Mouse (Mus musculus): Measurements from ENCODE around the gene Eif4b. TPM values are rescaled to one million over a fixed set of nuclear protein-coding genes. Genes with fewer than 3 reads are reported as not detected.

Eif4b gene
- total RNA-seq (2021): 100 to 1,000 TPM; 179 to 184 TPM
- long read RNA-seq, experiment 1, transcript Eif4b-201 (15 exons, 3,854 nt): major isoform, 65 of 96 reads
- long read RNA-seq, experiment 1, partial matches to known transcripts: 25 of 96 reads
- long read RNA-seq, experiment 1, other reads (novel, unspliced or antisense): 6 of 96 reads
- long read RNA-seq, experiment 2, transcript Eif4b-201 (15 exons, 3,854 nt): major isoform, 55 of 84 reads
- long read RNA-seq, experiment 2, partial matches to known transcripts: 18 of 84 reads
- long read RNA-seq, experiment 2, other reads (novel, unspliced or antisense): 11 of 84 reads

- peak; percentile 98 to 99 for DNase-seq (ENCODE audit: low spot score in 2 of 2)
Observed at GRCm38 (mm10) chr15:102073559-102074069, at the start of gene Eif4b. TSS of gene Eif4b (plus strand) at chr15:102073773.

GRCm38 (mm10) chr15:102023888-102024287 is 49.7 kb upstream of the Eif4b start:
- no peak for DNase-seq (ENCODE audit: low spot score in 2 of 2)

GRCm38 (mm10) chr15:102025136-102025872 is 48.3 kb upstream of the Eif4b start:
- no peak for DNase-seq (ENCODE audit: low spot score in 2 of 2)

- no peak for DNase-seq (ENCODE audit: low spot score in 2 of 2)
Observed at GRCm38 (mm10) chr15:102026430-102026829, 47.1 kb upstream of the Eif4b start.

GRCm38 (mm10) chr15:102028040-102028439 is 45.5 kb upstream of the Eif4b start, which contains the start of gene Krt18:
TSS of gene Krt18 (plus strand) at chr15:102028180.
- no peak for DNase-seq (ENCODE audit: low spot score in 2 of 2)

GRCm38 (mm10) chr15:102034121-102035053 is 39.2 kb upstream of the Eif4b start:
- no peak for DNase-seq (ENCODE audit: low spot score in 2 of 2)

GRCm38 (mm10) chr15:102040277-102040676 is 33.3 kb upstream of the Eif4b start:
- DNase-seq (ENCODE audit: low spot score in 2 of 2): no peak

- no peak for DNase-seq (ENCODE audit: low spot score in 2 of 2)
Observed at GRCm38 (mm10) chr15:102041951-102042350, 31.6 kb upstream of the Eif4b start.

GRCm38 (mm10) chr15:102044745-102045144 is 28.8 kb upstream of the Eif4b start:
- no peak for DNase-seq (ENCODE audit: low spot score in 2 of 2)

- DNase-seq (ENCODE audit: low spot score in 2 of 2): no peak
Observed at GRCm38 (mm10) chr15:102045691-102046090, 27.9 kb upstream of the Eif4b start.

GRCm38 (mm10) chr15:102048006-102048405 is 25.6 kb upstream of the Eif4b start:
- no peak for DNase-seq (ENCODE audit: low spot score in 2 of 2)

- DNase-seq (ENCODE audit: low spot score in 2 of 2): no peak
Observed at GRCm38 (mm10) chr15:102049871-102050270, 23.7 kb upstream of the Eif4b start.

- peak; percentile 45 to 65 for DNase-seq (ENCODE audit: low spot score in 2 of 2)
Observed at GRCm38 (mm10) chr15:102051920-102052683, 21.5 kb upstream of the Eif4b start.

GRCm38 (mm10) chr15:102056495-102057174 is 16.9 kb upstream of the Eif4b start:
- DNase-seq (ENCODE audit: low spot score in 2 of 2): no peak

- DNase-seq (ENCODE audit: low spot score in 2 of 2): peak; percentile 89 to 95
Observed at GRCm38 (mm10) chr15:102065661-102066325, 7.8 kb upstream of the Eif4b start.

- DNase-seq (ENCODE audit: low spot score in 2 of 2): no peak
Observed at GRCm38 (mm10) chr15:102070476-102071467, 2.8 kb upstream of the Eif4b start.

GRCm38 (mm10) chr15:102072963-102073558 is 512 bp upstream of the Eif4b start:
- DNase-seq (ENCODE audit: low spot score in 2 of 2): no peak
